Mouse (Mus musculus) midbrain, embryonic 14.5 days (tissue): ENCODE results near the gene Crygs. TPM values are rescaled to one million over a fixed set of nuclear protein-coding genes. Genes with fewer than 3 reads are reported as not detected.

Experiments used
- ATAC-seq: fragments of 200-750 bp; cut with Nextera tagmentation; 2 replicates; pipeline ENCODE4 v1.8.0; 2017; ENCODE audit warnings: moderate number of reproducible peaks, moderate library complexity; ENCODE audit not compliant: low FRiP score, low TSS enrichment
- DNase-seq: peaks from one replicate; pipeline ENCODE4 v3.0.0-alpha.2; 2015
- H3K27ac ChIP-seq: fragments of 300-500 bp; sonication (generic); replicated peaks from 2 replicates; pipeline ENCODE4 v1.5.1; 2014; ENCODE audit warnings: mild to moderate bottlenecking, low read depth, low read length, moderate library complexity
- H3K27me3 ChIP-seq: fragments of 300-500 bp; sonication (generic); 2 replicates; pipeline ENCODE4 v1.6.1; 2014; ENCODE audit warnings: low read length, control low read depth, mixed read lengths; ENCODE audit not compliant: control insufficient read depth, insufficient read depth
- H3K36me3 ChIP-seq: fragments of 300-500 bp; sonication (generic); 2 replicates; pipeline ENCODE4 v1.6.1; 2014; ENCODE audit warnings: low read length, control low read depth; ENCODE audit not compliant: control insufficient read depth, insufficient read depth
- H3K4me1 ChIP-seq: fragments of 300-500 bp; sonication (generic); 2 replicates; pipeline ENCODE4 v1.6.1; 2014; ENCODE audit warnings: mild to moderate bottlenecking, antibody characterized with exemption, low read length, control low read depth; ENCODE audit not compliant: control insufficient read depth, insufficient read depth
- H3K4me2 ChIP-seq: fragments of 300-500 bp; sonication (generic); 2 replicates; pipeline ENCODE4 v1.6.1; 2014; ENCODE audit warnings: mild to moderate bottlenecking, low read length, moderate library complexity
- H3K4me3 ChIP-seq: fragments of 300-500 bp; sonication (generic); replicated peaks from 2 replicates; pipeline ENCODE4 v1.5.1; 2014; ENCODE audit warnings: low read depth, low read length
- H3K9ac ChIP-seq: fragments of 300-500 bp; sonication (generic); replicated peaks from 2 replicates; pipeline ENCODE4 v1.6.1; 2014; ENCODE audit warnings: mild to moderate bottlenecking, low read length, moderate library complexity
- H3K9me3 ChIP-seq: fragments of 300-500 bp; sonication (generic); 2 replicates; pipeline ENCODE4 v1.6.1; 2016; ENCODE audit warnings: low read length, control low read depth, mixed read lengths; ENCODE audit not compliant: control insufficient read depth
- WGBS: fragments of 180-500 bp; shearing (Covaris S2); extraction: QIAGEN DNeasy Blood & Tissue Kit; methylation state at CpG from one replicate; pipeline ENCODE4 v1.1.7; 2014; 5-methylcytosine and 5-hydroxymethylcytosine counted together
- polyA plus RNA-seq: library from polyadenylated mRNA; unstranded; fragments of >200 nt; fragmentation: Nextera tagmentation; extraction: Ambion mirVana; gene quantifications from 2 replicates; pipeline ENCODE4 v1.2.1, GENCODE M21; 2014

Gene Crygs
- polyA plus RNA-seq, result 0.25 TPM in 1 of 2 replicates, not detected in the other

DNA sequence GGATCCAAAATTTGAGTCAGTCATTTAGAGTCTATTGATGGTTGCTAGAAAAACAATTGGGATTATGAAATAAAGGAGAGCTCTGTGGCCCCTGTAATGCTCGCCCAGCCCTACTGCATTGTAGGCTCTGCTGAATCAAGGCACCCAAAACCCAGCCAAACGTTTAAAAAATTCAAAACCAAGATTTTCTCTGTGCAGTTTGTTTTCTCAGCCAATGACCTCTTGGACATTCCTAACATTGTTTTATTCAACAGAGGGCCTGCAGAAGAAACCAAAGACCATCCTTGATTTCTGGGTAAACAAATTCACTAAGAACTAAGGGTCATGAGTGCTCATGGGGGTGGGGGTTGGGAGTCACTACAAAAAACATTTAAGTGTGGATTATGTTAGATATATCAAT lies at the start of gene Crygs:
Crygs (minus strand) TSS at position 101 of the 400 bp plus-strand sequence.
- no peak within 1 kb of the TSS for H3K4me2 ChIP-seq
- no peaks in the 10 kb centered on the region for H3K9me3 ChIP-seq
- ATAC-seq (no peak), DNase-seq (no peak)
- no peak within 1 kb of the TSS for H3K27ac ChIP-seq
- 82% methylated on average over 2 of the region's 2 CpGs for WGBS
- H3K4me3 ChIP-seq, result no peak within 1 kb of the TSS
- H3K9ac ChIP-seq, result no peak within 1 kb of the TSS
- no peaks in the 10 kb centered on the region for H3K4me1 ChIP-seq
- H3K27me3 ChIP-seq, result peaks cover 5% of the 10 kb centered on the region; the same call in 1 of the 2 replicates
- peaks cover 6% of the 10 kb centered on the region; the same call in 1 of the 2 replicates for H3K36me3 ChIP-seq

DNA sequence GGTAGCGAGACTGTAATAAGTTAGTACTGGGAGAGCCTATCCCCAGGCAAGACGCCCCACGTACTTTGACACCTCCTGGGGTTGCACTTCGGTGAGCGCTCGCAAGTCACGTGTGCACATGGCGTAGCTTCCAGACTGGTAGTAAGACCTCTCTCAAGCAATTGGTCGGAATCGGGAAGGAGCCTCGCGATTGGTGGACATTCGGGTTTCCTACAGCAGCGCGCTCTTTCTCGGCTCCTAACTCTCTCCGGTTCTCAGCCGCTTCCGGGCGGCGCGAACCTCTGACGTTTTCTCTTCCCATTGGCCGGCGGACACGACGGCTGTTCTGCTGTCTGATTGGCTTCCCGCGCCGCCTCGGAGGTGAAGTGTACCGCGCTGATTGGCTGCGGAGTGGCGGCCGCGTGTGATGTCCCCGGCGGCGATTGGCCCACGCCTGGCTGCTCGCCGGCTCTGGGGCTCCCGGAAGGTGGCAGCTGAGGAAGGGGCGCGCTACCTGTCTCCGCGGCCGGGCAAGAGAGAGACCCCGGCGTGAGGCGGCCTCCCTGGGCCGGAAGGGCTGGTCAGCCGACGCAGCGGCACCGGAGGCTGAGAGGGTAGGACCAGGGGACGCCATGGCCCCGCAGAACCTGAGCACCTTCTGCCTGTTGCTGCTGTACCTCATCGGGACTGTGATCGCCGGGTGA lies 46.2 kb upstream of the Crygs start, which contains the start of the genes Tbccd1 and Dnajb11:
Tbccd1 (minus strand) TSS at position 239 of the 683 bp plus-strand sequence.
Dnajb11 (plus strand) TSS at position 415 of the 683 bp plus-strand sequence.
- H3K4me1 ChIP-seq, result peaks cover 16% of the 10 kb centered on the region
- H3K9ac ChIP-seq, result peak within 1 kb of the TSS; percentile 75
- no peaks in the 10 kb centered on the region for H3K9me3 ChIP-seq
- no peaks in the 10 kb centered on the region for H3K27me3 ChIP-seq
- ATAC-seq (peak; percentile 99), DNase-seq (peak; percentile 99)
- H3K36me3 ChIP-seq, result peaks cover 15% of the 10 kb centered on the region
- H3K27ac ChIP-seq, result peak within 1 kb of the TSS; percentile 72
- H3K4me3 ChIP-seq, result peak within 1 kb of the TSS; percentile 84
- WGBS, result under 1% methylated on average over 62 of the region's 62 CpGs
- peak within 1 kb of the TSS; percentile 88 for H3K4me2 ChIP-seq

DNA sequence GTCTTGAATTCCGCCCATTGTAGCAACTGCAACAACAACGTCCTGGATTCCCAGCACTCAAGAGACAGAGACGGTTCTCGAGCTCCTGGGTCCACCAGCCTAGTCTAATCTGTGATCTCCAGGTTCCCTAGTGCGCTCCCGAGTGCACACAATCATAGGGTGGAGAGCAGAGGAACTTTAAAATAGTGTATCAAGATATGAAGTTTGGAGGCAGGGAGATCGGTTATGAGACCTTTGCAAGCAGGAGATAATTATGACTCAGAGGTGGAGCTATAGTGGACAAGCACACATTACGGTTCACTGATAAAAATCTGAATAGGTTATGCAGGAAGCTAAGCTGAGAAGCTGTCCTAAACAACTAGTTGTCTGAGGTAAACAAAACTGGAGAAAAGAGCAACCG lies 45.4 kb upstream of the Crygs start:
- H3K4me3 ChIP-seq, result peak overlapping the region; percentile 84
- no peak for ATAC-seq
- H3K4me1 ChIP-seq, result peaks cover 16% of the 10 kb centered on the region

DNA sequence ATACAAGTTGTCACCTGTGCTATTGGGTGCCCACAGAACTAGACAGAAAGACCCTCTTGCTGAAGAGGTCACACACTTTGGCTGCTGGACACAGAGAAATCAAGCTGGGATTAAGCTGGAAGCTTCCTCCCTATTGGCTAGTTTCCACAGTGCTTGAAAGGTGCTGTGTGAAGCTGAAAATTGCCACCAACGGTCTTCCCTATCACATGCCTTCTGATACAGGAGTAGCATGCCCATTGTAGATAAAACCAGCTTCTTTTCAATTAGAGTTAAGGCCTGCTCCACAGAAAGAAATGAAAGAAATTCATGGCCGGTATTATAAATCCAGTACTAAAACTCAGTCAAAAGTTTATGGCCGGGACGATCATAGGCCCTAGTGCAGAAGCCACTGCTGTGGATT lies 41.3 kb upstream of the Crygs start:
- H3K36me3 ChIP-seq, result 0 out of 2 replicates have a peak, but pooled peaks cover 6% of the 10 kb centered on the region
- no peak overlapping the region for H3K4me3 ChIP-seq
- H3K9me3 ChIP-seq, result no peaks in the 10 kb centered on the region
- DNase-seq (no peak), ATAC-seq (no peak)
- H3K4me1 ChIP-seq, result peaks cover 9% of the 10 kb centered on the region
- H3K27me3 ChIP-seq, result no peaks in the 10 kb centered on the region
- H3K9ac ChIP-seq, result no peak overlapping the region
- H3K4me2 ChIP-seq, result no peak overlapping the region
- WGBS, result 94% methylated on average over 4 of the region's 4 CpGs
- H3K27ac ChIP-seq, result no peak overlapping the region

More for the DNA sequence above, 45.4 kb upstream of the Crygs start:
- Histone ChIP-seq H3K27ac (no peak overlapping the region), H3K9me3 (no peaks in the 10 kb centered on the region), H3K36me3 (peaks cover 12% of the 10 kb centered on the region; the same call in 1 of the 2 replicates), H3K27me3 (no peaks in the 10 kb centered on the region), H3K4me2 (peak overlapping the region; percentile 88), H3K9ac (peak overlapping the region; percentile 52)
- WGBS, result 12% methylated on average over 9 of the region's 9 CpGs
- DNase-seq, result no peak

DNA sequence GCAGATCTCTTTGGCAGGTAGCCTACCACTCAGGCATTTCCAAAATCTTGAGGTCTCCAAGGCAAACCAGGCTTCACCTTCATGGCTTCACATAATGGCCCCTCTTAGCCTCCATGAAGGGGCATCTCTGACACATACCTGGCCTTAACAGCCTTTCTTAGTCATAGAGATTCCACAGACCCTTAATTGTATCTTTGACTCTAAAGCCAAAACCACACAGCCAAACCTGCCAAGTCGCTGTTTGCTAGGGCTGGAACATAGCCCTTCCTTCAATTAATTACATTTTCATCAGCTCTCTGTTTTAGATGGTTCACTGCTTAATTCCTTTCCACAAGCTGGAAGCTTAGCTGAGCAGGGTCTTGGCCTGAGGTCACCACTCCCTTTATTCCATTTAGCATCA lies 37.0 kb upstream of the Crygs start:
- no peaks in the 10 kb centered on the region for H3K27me3 ChIP-seq
- no peak overlapping the region for H3K4me2 ChIP-seq
- H3K4me3 ChIP-seq, result no peak overlapping the region
- 98% methylated on average over 1 of the region's 1 CpGs for WGBS
- H3K9me3 ChIP-seq, result no peaks in the 10 kb centered on the region
- H3K27ac ChIP-seq, result no peak overlapping the region
- H3K4me1 ChIP-seq, result no peaks in the 10 kb centered on the region; the same call in 1 of the 2 replicates
- DNase-seq (no peak), ATAC-seq (no peak)
- 0 out of 2 replicates have a peak, but pooled peaks cover 1% of the 10 kb centered on the region for H3K36me3 ChIP-seq
- no peak overlapping the region for H3K9ac ChIP-seq

DNA sequence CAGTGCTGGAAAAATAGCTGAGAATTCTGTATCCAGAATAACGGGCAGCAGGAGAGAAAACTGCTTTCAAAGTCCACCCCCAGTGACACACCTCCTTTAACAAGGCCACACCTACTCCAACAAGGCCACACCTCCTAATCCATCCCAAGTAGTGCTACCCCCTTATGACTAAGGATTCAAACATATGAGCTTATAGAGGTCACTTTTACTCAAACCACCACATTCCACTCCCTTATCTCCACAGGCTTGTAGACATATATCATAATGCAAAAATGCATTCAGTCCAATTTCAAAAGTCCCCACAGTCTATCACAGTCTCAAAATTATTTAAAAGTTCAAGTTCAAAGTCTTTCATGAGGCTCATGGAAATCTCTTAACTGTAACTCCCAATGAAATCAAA lies 36.3 kb upstream of the Crygs start:
- Histone ChIP-seq H3K9ac (no peak overlapping the region), H3K36me3 (no peaks in the 10 kb centered on the region), H3K9me3 (no peaks in the 10 kb centered on the region), H3K4me3 (no peak overlapping the region), H3K27me3 (no peaks in the 10 kb centered on the region), H3K4me2 (no peak overlapping the region), H3K27ac (no peak overlapping the region), H3K4me1 (no peaks in the 10 kb centered on the region; the same call in 1 of the 2 replicates)
- 86% methylated on average over 1 of the region's 1 CpGs for WGBS
- no peak for ATAC-seq
- no peak for DNase-seq

DNA sequence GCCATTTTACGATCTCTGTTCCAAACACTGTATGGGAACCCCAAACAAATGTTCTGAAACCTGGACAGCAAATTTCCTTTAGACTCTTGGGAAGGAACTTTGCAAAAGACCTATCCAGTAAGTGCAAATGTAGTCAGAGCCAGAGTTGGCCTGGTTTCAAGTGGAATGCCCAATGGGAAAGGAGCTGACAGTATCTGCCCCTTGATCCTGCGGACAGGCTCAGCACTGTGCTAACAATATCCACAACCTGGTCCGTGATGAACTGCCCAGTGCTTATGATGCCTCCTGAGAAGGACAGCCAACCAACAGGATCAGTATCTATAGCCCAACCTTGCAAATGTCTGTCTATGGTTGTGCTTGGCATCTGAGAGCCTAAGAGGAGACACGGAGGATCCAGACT lies 34.1 kb upstream of the Crygs start:
- no peak overlapping the region for H3K9ac ChIP-seq
- H3K27ac ChIP-seq, result no peak overlapping the region
- H3K4me1 ChIP-seq, result no peaks in the 10 kb centered on the region; the same call in 1 of the 2 replicates
- no peaks in the 10 kb centered on the region for H3K36me3 ChIP-seq
- DNase-seq (no peak), ATAC-seq (no peak)
- H3K27me3 ChIP-seq, result no peaks in the 10 kb centered on the region
- WGBS, result 87% methylated on average over 4 of the region's 4 CpGs
- no peaks in the 10 kb centered on the region for H3K9me3 ChIP-seq
- no peak overlapping the region for H3K4me2 ChIP-seq
- no peak overlapping the region for H3K4me3 ChIP-seq

DNA sequence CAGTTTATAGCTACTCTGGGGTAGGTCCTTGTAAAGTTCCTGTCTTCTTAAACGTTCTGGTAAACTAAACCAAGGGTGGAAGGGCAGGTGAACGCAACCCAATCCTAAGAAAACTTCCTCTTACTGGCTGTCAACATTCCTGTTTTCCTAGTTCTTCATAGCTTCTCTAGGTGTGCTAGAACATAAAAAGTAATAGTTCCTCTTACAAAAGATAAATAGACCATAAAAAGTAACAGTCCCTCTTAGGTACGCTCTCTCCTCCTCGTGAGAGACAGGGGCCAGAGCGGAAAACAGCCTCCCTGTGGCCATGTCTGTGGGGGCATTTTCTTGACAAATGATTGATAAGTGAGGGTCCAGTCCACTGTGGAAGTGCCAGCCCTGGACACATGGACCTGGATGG lies 33.5 kb upstream of the Crygs start:
- Histone ChIP-seq H3K4me1 (no peaks in the 10 kb centered on the region; the same call in 1 of the 2 replicates), H3K4me2 (peak overlapping the region; percentile 74), H3K36me3 (peaks cover 6% of the 10 kb centered on the region; the same call in 1 of the 2 replicates), H3K9me3 (no peaks in the 10 kb centered on the region), H3K4me3 (peak overlapping the region; percentile 47), H3K27ac (0 out of 2 replicates have a peak overlapping the region, but pooled peaks have one; percentile 43), H3K9ac (peak overlapping the region; percentile 80), H3K27me3 (no peaks in the 10 kb centered on the region)
- WGBS, result 75% methylated on average over 5 of the region's 5 CpGs
- no peak for DNase-seq
- ATAC-seq, result no peak
